Mouse (Mus musculus) kidney, postnatal 10 days (tissue): Measurements from ENCODE around the gene Kcna6.

Experiments
- DNase-seq: peaks from one replicate; pipeline ENCODE4 v3.0.0; 2021; ENCODE audit warnings: mixed read lengths

Gene Kcna6

GRCm38 (mm10) chr6:126740211-126741142 is at the start of gene Kcna6:
TSS of gene Kcna6 (minus strand) at chr6:126740674.
- DNase-seq: peak; percentile 52

DNA sequence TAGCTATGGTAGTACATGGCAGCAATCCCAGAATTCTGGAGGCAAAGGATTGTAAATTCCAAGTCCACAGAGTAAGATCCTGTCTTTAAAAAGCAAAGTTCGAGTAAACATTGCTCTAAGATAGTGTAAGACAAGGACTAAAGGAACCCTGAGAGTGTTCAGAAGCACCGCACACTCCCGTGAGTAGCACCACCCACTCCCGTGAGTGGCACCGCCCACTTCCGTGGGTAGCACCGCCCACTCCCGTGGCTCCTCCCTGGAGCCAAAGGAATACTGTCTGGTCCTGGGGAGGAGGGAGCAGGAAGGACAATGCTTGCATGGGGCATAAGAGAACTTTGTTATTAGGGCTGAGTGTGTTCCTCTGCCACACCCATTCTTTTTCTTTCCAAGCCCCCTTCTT is 48.4 kb upstream of the Kcna6 start:
- DNase-seq: no peak

DNA sequence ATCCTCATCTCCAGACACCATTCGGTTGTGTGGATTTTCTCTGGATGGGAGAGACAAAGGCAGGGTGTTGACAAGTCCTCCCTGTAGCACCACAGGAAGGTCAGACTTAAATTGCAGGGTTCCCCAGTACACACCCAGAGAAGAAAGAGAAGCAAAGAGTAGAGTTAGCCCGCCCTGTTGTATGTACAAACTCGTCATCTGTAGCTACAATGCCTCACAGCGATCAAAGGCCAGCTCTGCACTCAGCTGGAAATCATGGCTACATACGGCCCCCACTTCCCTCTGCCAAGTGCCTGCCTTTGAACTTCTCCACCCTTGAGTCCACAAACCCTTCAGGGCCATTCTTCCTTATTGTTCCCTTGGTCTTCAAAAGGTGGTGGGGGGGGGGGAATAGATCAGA is 43.7 kb upstream of the Kcna6 start:
- DNase-seq: no peak

DNA sequence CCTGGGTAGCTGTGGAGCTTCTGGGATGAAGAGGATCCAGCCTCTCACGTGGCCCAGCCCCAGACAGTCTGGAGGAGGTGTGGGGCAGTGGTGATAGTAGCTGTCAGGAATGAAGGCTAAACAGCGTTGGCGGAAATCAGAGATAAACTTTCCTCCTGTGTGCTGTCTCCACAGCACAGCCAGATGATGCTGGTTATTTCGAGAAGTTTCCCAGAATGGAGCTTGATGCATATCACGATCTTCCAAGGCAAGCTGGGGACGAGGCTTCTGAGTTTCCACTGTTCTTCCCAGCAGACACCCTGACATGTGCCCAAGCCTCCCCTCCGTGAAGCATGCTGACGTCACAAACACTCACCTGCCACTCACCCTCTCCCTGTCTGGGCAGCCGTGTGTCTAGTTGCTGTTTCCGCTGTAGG is 43.2 kb upstream of the Kcna6 start:
- DNase-seq: no peak

DNA sequence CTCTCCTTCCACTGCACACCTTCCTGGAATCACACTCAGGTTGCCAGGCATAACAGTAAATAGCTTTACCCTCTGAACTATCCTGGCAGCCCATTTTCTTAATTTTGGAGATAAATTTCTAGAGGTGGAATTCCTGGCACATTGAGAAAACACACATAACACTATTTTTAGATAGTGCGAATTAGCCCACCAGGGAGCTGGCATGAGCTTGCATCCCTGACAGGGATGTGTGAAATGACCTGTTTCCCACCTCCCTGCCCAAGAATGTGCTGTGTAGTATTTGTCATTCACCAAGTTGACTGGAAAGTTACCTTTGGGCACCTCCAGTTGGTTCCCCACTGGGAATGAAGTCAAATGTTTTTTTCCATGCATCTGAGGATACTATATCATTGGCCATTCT is 42.6 kb upstream of the Kcna6 start:
- DNase-seq: no peak

- DNase-seq: no peak
These were observed 37.4 kb upstream of the Kcna6 start for GRCm38 (mm10) chr6:126777889-126778288.

GRCm38 (mm10) chr6:126773873-126774272 is 33.4 kb upstream of the Kcna6 start:
- DNase-seq: no peak

- peak; percentile 24 for DNase-seq
These were observed 31.9 kb upstream of the Kcna6 start for GRCm38 (mm10) chr6:126772326-126772725.

GRCm38 (mm10) chr6:126770146-126770731 is 29.8 kb upstream of the Kcna6 start:
- no peak for DNase-seq

GRCm38 (mm10) chr6:126768957-126769665 is 28.6 kb upstream of the Kcna6 start:
- DNase-seq: peak; percentile 69

DNA sequence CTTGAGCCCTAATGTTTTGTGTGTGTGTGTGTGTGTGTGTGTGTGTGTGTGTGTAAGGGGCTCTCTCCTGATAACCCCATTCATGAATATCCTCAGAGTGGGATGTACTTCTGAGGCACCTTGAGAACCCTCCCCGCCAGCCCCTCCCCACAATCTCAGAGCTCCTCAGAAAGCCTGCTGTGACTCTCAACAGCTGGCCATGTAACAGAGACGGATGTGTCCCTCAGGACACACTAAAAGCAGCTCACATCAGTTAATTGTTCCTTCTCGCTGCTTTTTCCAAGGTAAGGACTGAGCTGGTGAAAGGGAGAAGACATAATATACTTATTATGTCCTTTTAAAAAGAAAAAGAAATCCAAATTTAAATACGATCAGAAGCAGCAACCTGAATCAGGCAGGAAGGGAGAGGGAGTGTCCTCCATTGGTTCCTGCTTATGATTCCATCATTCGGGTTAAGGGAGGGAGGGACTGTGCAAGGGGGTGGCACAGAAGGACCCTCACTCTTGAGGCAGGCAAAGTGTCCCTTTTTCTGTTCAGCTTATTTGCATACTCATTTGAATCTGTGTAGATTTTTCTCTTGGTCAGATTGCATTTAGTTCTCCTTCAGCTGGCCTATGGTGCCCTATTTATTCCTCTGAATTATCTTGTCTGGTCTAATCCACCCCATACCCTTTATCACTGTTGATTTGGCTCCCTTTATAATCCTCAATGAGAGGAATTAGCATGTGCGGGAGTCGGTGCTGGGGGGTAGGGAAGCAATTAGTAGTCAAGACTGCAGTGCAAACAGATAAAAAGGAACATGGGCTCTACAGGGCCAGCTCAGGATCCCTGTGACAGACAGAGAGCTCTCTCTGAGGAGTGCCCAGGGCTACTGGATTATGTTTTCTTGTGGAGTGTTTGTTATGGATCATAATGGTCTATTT is 27.4 kb upstream of the Kcna6 start:
- no peak for DNase-seq

DNA sequence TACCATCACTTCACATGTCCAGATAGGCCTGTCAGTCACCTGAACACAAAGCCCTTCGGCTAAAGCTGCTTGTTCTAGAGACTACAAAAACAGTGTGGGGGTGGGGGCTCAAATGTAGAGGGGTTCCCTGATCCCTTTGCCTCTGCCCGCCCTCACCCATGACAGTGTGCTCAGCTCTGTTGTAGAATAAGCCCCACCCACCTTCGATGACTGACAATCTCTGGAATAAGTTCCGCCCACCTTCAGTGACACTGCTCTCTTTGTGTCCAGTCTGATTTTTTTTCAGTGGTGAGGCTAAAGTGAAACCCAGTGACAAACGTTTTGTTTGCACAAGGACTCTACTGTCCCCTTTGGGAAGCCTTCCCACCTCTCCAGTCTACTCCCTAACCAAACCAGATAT is 26.1 kb upstream of the Kcna6 start:
- DNase-seq: no peak

DNA sequence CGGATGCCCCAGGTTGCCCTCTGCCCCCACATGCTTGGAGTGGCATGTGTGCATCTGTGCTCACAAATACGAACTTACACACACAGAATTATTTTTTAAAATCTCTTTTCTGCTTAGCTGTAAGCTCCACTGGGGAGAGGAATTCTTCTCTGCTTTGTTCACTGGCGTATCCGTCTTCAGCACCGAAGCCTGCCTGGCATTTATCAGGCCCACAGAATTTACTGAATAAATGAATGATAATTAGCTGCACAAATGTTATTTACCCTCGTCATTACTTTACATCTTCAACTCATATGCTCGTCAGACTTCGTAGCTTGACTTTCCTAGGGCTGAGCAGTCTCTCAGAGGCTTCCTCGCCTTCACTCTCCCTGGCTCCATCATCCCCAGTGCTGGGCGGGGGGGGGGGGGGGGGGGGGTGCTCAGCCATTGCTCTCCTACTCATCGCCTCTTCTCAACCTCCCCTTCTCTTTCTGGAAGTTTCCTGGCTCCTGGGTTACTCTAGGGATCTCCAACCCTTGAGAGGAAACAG is 24.2 kb upstream of the Kcna6 start:
- no peak for DNase-seq

- DNase-seq: no peak
These were observed 20.9 kb upstream of the Kcna6 start for GRCm38 (mm10) chr6:126761362-126761761.

DNA sequence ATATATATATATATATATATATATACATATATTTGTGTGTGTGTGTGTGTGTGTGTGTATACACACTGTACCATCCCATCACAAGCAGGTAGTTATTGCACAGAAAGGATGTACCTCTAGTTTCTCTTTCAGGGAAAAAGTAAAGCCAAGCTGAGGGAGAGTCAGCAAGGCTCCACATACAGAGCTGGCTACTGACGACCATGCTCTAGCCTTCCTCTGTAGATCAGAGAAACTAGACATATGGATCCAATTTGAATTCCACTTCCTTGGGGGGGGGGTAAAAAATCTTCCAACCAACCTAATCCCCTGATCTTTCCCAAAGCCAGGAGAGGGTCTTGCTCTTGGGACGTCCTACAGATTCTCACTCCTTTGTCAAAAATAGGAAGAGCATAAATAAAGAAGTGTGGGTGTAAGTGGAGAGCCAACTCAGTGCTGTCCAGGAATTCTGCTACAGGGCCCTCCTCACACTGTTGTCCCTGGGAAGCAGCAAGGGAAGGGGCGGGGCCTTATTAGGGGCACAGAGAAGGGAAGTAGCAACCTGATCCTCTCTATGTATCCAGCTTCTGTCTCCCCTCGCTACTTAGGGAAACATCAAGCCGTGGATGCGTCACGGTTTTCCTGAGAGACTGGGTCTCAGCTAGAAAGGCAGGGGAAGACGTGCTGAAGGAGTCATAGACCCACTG is 15.4 kb upstream of the Kcna6 start:
- no peak for DNase-seq

- peak; percentile 35 for DNase-seq
These were observed 12.0 kb upstream of the Kcna6 start for GRCm38 (mm10) chr6:126752520-126752919.

DNA sequence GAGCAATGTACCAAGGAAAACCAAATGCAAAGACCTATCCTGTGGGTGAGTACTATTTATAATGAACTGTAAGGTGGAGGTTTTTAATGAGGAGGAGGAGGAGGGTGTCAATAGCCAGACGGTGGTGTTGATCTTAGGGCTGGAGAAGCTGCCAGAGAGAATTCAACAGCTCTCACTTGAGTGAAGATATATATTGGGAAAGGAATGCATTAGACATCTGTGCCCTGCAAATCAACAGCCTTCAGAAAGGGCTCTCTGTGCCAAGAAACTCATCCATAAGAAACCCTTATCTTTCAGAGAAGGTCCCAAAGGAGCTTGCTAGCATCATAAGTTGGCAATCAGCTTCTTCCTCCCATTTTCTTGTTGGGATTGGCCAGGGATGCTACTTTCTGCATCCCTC is 5.4 kb upstream of the Kcna6 start:
- no peak for DNase-seq

DNA sequence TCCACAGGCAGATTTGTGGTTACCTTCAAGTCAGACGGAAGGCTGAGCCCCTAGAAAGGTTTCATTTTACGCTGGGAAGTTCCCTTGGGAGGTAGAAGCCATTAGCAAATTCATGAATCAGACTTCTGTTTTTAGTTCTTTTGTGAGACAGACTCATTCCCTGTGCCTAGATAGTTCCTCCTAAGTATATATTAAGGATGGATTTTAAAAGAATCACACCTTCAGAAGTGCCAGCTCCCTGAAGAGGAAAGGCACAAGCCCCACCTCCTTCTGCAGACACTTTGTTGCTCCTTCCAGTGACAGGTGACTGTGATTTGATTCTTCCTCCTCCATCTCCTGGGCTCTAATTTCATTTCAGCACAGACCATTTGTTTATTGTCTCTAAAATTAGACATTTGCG is 2.1 kb upstream of the Kcna6 start:
- no peak for DNase-seq

- peak; percentile 73 for DNase-seq
These were observed 906 bp downstream of the Kcna6 start for GRCm38 (mm10) chr6:126739326-126740210.

- peak; percentile 26 for DNase-seq
These were observed 3.5 kb downstream of the Kcna6 start for GRCm38 (mm10) chr6:126736996-126737395.

DNA sequence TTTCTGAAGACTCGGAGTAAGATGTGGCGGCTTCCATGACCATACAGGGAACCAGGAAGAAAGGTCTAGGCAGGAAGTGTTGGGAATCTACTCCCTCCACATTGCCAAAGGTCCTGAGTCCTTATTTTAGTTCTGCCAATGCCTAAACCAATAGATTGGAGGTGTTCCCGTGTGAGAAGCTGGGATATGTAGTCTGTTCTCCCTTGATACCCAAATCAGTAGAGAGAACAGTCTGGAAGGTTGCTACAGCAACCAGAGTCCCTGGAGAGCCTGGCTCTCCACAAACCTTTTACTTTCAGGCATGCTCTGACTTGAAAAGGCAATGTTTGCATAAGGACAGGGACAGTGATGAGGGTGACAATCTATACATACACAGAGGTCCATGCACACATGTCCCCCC is 4.7 kb downstream of the Kcna6 start:
- DNase-seq: no peak
